Mouse (Mus musculus): ENCODE measurements around the gene Zfp748.

The Zfp748 gene

GRCm38 (mm10) chr13:67553730-67554129, at the start of gene Zfp748:
Zfp748 (minus strand) TSS chr13:67553830.
- no peak for DNase-seq (ENCODE audit: low read depth, low spot score)

- no peak for DNase-seq (ENCODE audit: low read depth, low spot score)
These were observed 19.1 kb upstream of the Zfp748 start for GRCm38 (mm10) chr13:67572591-67573189.

GRCm38 (mm10) chr13:67552505-67553346, 904 bp downstream of the Zfp748 start:
- DNase-seq (ENCODE audit: low read depth, low spot score), result peak; percentile 80

- DNase-seq (ENCODE audit: low read depth, low spot score), result no peak
These were observed 7.7 kb downstream of the Zfp748 start for GRCm38 (mm10) chr13:67545941-67546340.

- no peak for DNase-seq (ENCODE audit: low read depth, low spot score)
These were observed 26.4 kb downstream of the Zfp748 start for GRCm38 (mm10) chr13:67527049-67527730.

- DNase-seq (ENCODE audit: low read depth, low spot score), result peak; percentile 82
These were observed 27.7 kb downstream of the Zfp748 start, which contains the start of the genes Gm26965 and Zfp87 for GRCm38 (mm10) chr13:67525753-67526410. Gm26965 (minus strand) TSS chr13:67526151. Zfp87 (minus strand) TSS chr13:67526177.

GRCm38 (mm10) chr13:67500908-67501307, 52.7 kb downstream of the Zfp748 start:
- no peak for DNase-seq (ENCODE audit: low read depth, low spot score)

- peak; percentile 76 for DNase-seq (ENCODE audit: low read depth, low spot score)
These were observed 53.4 kb downstream of the Zfp748 start, which contains the start of gene Zfp58 for GRCm38 (mm10) chr13:67500084-67500719. Zfp58 (minus strand) TSS chr13:67500555.

GRCm38 (mm10) chr13:67495631-67496030, 58.0 kb downstream of the Zfp748 start:
- no peak for DNase-seq (ENCODE audit: low read depth, low spot score)

Measured in retina, adult 2 months (tissue).